Mouse (Mus musculus) liver, postnatal 0 days (tissue): ENCODE results near the gene Timm17b.

Experiments used
- CTCF ChIP-seq: sonication (generic); IDR thresholded peaks from 2 replicates; pipeline ENCODE4 v1.5.1; 2016; ENCODE audit warnings: antibody characterized with exemption, low read depth
- EP300 ChIP-seq: IDR thresholded peaks from 2 replicates; pipeline ENCODE4 v1.6.1; 2016; ENCODE audit warnings: antibody characterized with exemption, low read depth, mild to moderate bottlenecking

GRCm38 (mm10) chrX:7926266-7926665 lies 27.1 kb downstream of the Timm17b start:
- TF ChIP-seq CTCF: no peak
- no peak for TF ChIP-seq EP300
